Mouse (Mus musculus) cortical plate, adult 2 months (tissue): ENCODE measurements around the gene Npas1.

Source experiments
- CTCF ChIP-seq: fragments of 200-500 bp; IDR thresholded peaks from 2 replicates; pipeline ENCODE4 v1.5.1; 2011; ENCODE audit warnings: mild to moderate bottlenecking, control low read depth, low read length; ENCODE audit not compliant: insufficient read depth; ENCODE audit errors: extremely low read depth
- POLR2A ChIP-seq: fragments of 200-500 bp; IDR thresholded peaks from 2 replicates; pipeline ENCODE4 v1.6.1; 2011; ENCODE audit warnings: mild to moderate bottlenecking, low read length, control low read depth; ENCODE audit not compliant: insufficient read depth; ENCODE audit errors: extremely low read depth

- TF ChIP-seq POLR2A (no peak), CTCF (no peak)
Observed at GRCm38 (mm10) chr7:16456289-16456688, 21.2 kb downstream of the Npas1 start.
